Mouse (Mus musculus) neural tube, embryonic 11.5 days (tissue): Measurements from ENCODE around the gene Rab31. TPM values are rescaled to one million over a fixed set of nuclear protein-coding genes. Genes with fewer than 3 reads are reported as not detected.
"Not testable (repeated sequence)": the region's sequence is repeated elsewhere in the genome, so short reads cannot be mapped to it uniquely, and the experiment has no call there.

ENCODE experiments used
- ATAC-seq: fragments of 200-750 bp; cut with Nextera tagmentation; 2 replicates; pipeline ENCODE4 v1.8.0; 2017; ENCODE audit warnings: moderate number of reproducible peaks, mild to moderate bottlenecking, moderate TSS enrichment, moderate library complexity; ENCODE audit not compliant: insufficient read depth, low FRiP score, low TSS enrichment
- DNase-seq: peaks from one replicate; pipeline ENCODE4 v3.0.0-alpha.2; 2015; ENCODE audit warnings: low spot score
- H3K27ac ChIP-seq: fragments of 300-500 bp; sonication (generic); 2 replicates; pipeline ENCODE4 v1.5.1; 2014; ENCODE audit warnings: low read depth, mild to moderate bottlenecking, low read length
- H3K27me3 ChIP-seq: fragments of 300-500 bp; sonication (generic); 2 replicates; pipeline ENCODE4 v1.6.1; 2014; ENCODE audit warnings: mild to moderate bottlenecking, low read length, mixed read lengths; ENCODE audit not compliant: control insufficient read depth, insufficient read depth
- H3K36me3 ChIP-seq: fragments of 300-500 bp; sonication (generic); 2 replicates; pipeline ENCODE4 v1.6.1; 2014; ENCODE audit warnings: mild to moderate bottlenecking, low read length, moderate library complexity, mixed read lengths; ENCODE audit not compliant: control insufficient read depth, insufficient read depth
- H3K4me1 ChIP-seq: fragments of 300-500 bp; sonication (generic); 2 replicates; pipeline ENCODE4 v1.6.1; 2014; ENCODE audit warnings: low read length, mixed read lengths; ENCODE audit not compliant: control insufficient read depth, insufficient read depth
- H3K4me2 ChIP-seq: fragments of 300-500 bp; sonication (generic); 2 replicates; pipeline ENCODE4 v1.6.1; 2014; ENCODE audit warnings: low read depth, mild to moderate bottlenecking, moderate library complexity
- H3K4me3 ChIP-seq: fragments of 300-500 bp; sonication (generic); 2 replicates; pipeline ENCODE4 v1.5.1; 2014; ENCODE audit warnings: low read depth, low read length
- H3K9ac ChIP-seq: fragments of 300-500 bp; sonication (generic); 2 replicates; pipeline ENCODE4 v1.6.1; 2014; ENCODE audit warnings: mild to moderate bottlenecking, low read length
- H3K9me3 ChIP-seq: fragments of 300-500 bp; sonication (generic); 2 replicates; pipeline ENCODE4 v1.6.1; 2016; ENCODE audit warnings: low read length; ENCODE audit not compliant: control insufficient read depth
- WGBS: fragments of 180-500 bp; shearing (Covaris S2); extraction: QIAGEN DNeasy Blood & Tissue Kit; methylation state at CpG from one replicate; pipeline ENCODE4 v1.1.7; 2014; 5-methylcytosine and 5-hydroxymethylcytosine counted together
- polyA plus RNA-seq: library from polyadenylated mRNA; unstranded; fragments of >200 nt; fragmentation: Nextera tagmentation; extraction: Ambion mirVana; gene quantifications from 2 replicates; pipeline ENCODE4 v1.2.1, GENCODE M21; 2014

Rab31 gene
- polyA plus RNA-seq, 1 experiment from 2014 or later: 84.7 TPM

GRCm38 (mm10) chr17:65635715-65636360, 136.7 kb downstream of the Rab31 start:
- Histone ChIP-seq H3K4me1 (no peaks in the 10 kb centered on the region), H3K27ac (no peak overlapping the region), H3K4me3 (no peak overlapping the region), H3K4me2 (no peak overlapping the region), H3K27me3 (no peaks in the 10 kb centered on the region), H3K9ac (no peak overlapping the region), H3K9me3 (no peaks in the 10 kb centered on the region), H3K36me3 (no peaks in the 10 kb centered on the region)
- ATAC-seq: no peak
- WGBS: 76% methylated on average over 14 of the region's 14 CpGs
- no peak for DNase-seq

- Histone ChIP-seq H3K4me1 (no peaks in the 10 kb centered on the region), H3K4me3 (no peak overlapping the region), H3K4me2 (no peak overlapping the region), H3K27me3 (no peaks in the 10 kb centered on the region), H3K27ac (no peak overlapping the region), H3K9me3 (no peaks in the 10 kb centered on the region), H3K36me3 (no peaks in the 10 kb centered on the region), H3K9ac (no peak overlapping the region)
- DNase-seq (no peak), ATAC-seq (no peak)
- 80% methylated on average over 6 of the region's 6 CpGs for WGBS
Measured at GRCm38 (mm10) chr17:65629943-65630342, 142.6 kb downstream of the Rab31 start.

GRCm38 (mm10) chr17:65628823-65629532, 143.6 kb downstream of the Rab31 start:
- ATAC-seq, H3K27me3 ChIP-seq, H3K4me1 ChIP-seq, H3K4me2 ChIP-seq, H3K9me3 ChIP-seq, H3K9ac ChIP-seq, H3K27ac ChIP-seq, H3K4me3 ChIP-seq, H3K36me3 ChIP-seq, DNase-seq: not testable (repeated sequence)
- 83% methylated on average over 13 of the region's 13 CpGs for WGBS

GRCm38 (mm10) chr17:65626301-65626700, 146.3 kb downstream of the Rab31 start:
- no peak for ATAC-seq
- Histone ChIP-seq H3K9ac (no peak overlapping the region), H3K4me2 (no peak overlapping the region), H3K27me3 (no peaks in the 10 kb centered on the region), H3K36me3 (no peaks in the 10 kb centered on the region), H3K9me3 (no peaks in the 10 kb centered on the region), H3K27ac (no peak overlapping the region), H3K4me3 (no peak overlapping the region), H3K4me1 (no peaks in the 10 kb centered on the region)
- no peak for DNase-seq
- WGBS: 91% methylated on average over 6 of the region's 6 CpGs

DNA sequence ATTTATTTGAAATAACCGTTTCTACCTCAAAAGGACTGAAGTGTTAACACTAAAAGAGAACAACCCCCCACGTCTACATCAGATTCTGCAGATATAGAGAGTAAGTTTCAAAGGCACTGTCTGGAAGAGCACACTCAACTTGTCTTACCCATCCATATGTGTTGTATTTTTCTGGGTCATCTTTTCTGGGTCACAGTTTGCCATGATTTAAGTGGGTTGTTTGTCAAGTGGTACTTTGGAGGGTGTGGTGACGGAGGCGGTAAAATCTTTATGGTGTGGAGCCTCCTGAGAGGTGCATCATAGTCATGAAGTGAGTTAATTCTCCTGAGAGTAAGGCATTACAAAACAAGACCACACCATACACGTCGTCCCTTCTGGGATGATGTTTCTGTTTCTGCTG, 147.0 kb downstream of the Rab31 start:
- H3K36me3 ChIP-seq: no peaks in the 10 kb centered on the region
- WGBS: 83% methylated on average over 6 of the region's 6 CpGs
- no peak for DNase-seq

GRCm38 (mm10) chr17:65623130-65623529, 149.4 kb downstream of the Rab31 start:
- Histone ChIP-seq H3K27ac (no peak overlapping the region), H3K4me1 (no peaks in the 10 kb centered on the region), H3K36me3 (no peaks in the 10 kb centered on the region), H3K4me3 (no peak overlapping the region), H3K4me2 (no peak overlapping the region), H3K9ac (no peak overlapping the region), H3K27me3 (no peaks in the 10 kb centered on the region), H3K9me3 (no peaks in the 10 kb centered on the region)
- no peak for ATAC-seq
- no peak for DNase-seq

More for the DNA sequence above, 147.0 kb downstream of the Rab31 start:
- no peaks in the 10 kb centered on the region for H3K9me3 ChIP-seq
- H3K9ac ChIP-seq: no peak overlapping the region
- ATAC-seq: no peak
- no peak overlapping the region for H3K27ac ChIP-seq
- no peaks in the 10 kb centered on the region for H3K4me1 ChIP-seq
- H3K27me3 ChIP-seq: no peaks in the 10 kb centered on the region
- H3K4me3 ChIP-seq: no peak overlapping the region
- H3K4me2 ChIP-seq: no peak overlapping the region

GRCm38 (mm10) chr17:65618431-65618830, 154.1 kb downstream of the Rab31 start:
- no peak overlapping the region for H3K4me3 ChIP-seq
- no peaks in the 10 kb centered on the region for H3K27me3 ChIP-seq
- 94% methylated on average over 2 of the region's 2 CpGs for WGBS
- peaks cover 3% of the 10 kb centered on the region; the same call in 1 of the 2 replicates for H3K4me1 ChIP-seq
- ATAC-seq (no peak), DNase-seq (no peak)
- no peak overlapping the region for H3K4me2 ChIP-seq
- no peaks in the 10 kb centered on the region for H3K36me3 ChIP-seq
- no peaks in the 10 kb centered on the region for H3K9me3 ChIP-seq
- H3K27ac ChIP-seq: no peak overlapping the region
- no peak overlapping the region for H3K9ac ChIP-seq

DNA sequence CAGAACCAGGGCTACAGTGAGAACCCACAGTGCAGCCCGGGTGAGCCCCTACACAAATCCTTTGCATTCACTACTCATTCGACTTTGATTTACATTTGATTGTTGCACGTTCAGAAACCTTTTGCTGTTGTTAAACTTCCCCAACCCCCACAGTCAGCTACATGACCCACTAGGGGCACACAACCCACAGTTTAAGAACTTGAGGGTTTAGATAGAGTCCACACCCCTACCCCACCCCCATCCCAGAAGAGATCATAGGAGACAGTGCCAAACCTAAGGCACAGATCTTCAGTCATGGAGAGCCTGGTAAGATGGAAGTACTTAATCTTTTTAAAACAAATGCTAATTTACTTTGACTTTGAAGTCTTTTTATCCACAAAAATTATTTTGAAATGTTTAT, 156.9 kb downstream of the Rab31 start:
- Histone ChIP-seq H3K9me3 (no peaks in the 10 kb centered on the region), H3K4me1 (peaks cover 8% of the 10 kb centered on the region; the same call in 1 of the 2 replicates), H3K4me2 (no peak overlapping the region), H3K4me3 (no peak overlapping the region), H3K27me3 (no peaks in the 10 kb centered on the region), H3K36me3 (no peaks in the 10 kb centered on the region), H3K9ac (no peak overlapping the region), H3K27ac (no peak overlapping the region)
- 52% methylated on average over 3 of the region's 3 CpGs for WGBS
- DNase-seq: no peak
- ATAC-seq: no peak

GRCm38 (mm10) chr17:65614431-65614830, 158.1 kb downstream of the Rab31 start:
- H3K27me3 ChIP-seq: no peaks in the 10 kb centered on the region
- DNase-seq (no peak), ATAC-seq (no peak)
- H3K4me1 ChIP-seq: peaks cover 8% of the 10 kb centered on the region; the same call in 1 of the 2 replicates
- no peaks in the 10 kb centered on the region for H3K36me3 ChIP-seq
- H3K4me2 ChIP-seq: peak overlapping the region; percentile 47
- WGBS: 1% methylated on average over 9 of the region's 9 CpGs
- peak overlapping the region; percentile 96 for H3K27ac ChIP-seq
- peak overlapping the region; percentile 90 for H3K9ac ChIP-seq
- peak overlapping the region; percentile 97 for H3K4me3 ChIP-seq
- no peaks in the 10 kb centered on the region for H3K9me3 ChIP-seq
